Mouse (Mus musculus): ENCODE results near the gene Plekhf1. TPM values are rescaled to one million over a fixed set of nuclear protein-coding genes. Genes with fewer than 3 reads are reported as not detected.

The Plekhf1 gene
- total and polyA plus RNA-seq, 2 experiments from 2014 or later: 0.54 to 0.86 TPM

DNA sequence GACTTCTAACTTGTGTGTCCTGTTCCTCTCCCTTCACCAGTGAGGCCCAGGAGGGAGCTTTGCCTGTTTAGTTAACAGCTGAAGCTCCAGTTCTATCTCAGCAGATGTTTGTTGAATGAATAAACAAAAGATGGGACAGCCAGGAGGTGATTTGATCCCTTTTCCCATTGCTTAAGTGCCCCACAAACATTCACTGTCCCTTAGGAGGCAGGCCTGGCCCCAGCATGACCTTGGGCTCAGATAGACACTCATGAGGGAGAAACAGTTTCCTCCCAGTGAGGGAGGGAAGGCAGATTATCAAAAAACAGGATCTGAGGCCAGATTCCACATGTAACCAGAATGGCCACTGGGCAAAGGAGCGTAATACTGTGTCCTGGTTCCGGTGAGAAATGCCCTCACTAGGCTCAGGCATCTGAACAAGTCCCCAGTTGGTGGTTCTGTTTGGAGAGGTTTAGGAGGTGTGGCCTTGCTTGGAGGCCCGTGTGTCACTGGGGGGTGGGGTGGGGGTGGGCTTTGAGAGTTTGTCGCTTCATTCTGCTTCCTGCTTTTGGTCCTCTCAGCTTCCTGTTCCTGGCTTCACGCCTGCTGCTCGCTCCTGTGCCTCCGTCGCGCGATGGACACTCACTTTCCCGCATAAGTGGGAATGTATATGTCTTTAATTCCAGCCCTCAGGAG is 18.2 kb downstream of the Plekhf1 start:
- TF ChIP-seq CTCF (IDR thresholded peaks at IDR 0.05; ENCODE audit: low read depth): no peak
- Histone ChIP-seq H3K9me3 (ENCODE audit: low read length) (no peaks in the 10 kb centered on the region), H3K4me2 (ENCODE audit: low read depth) (no peak overlapping the region), H3K36me3 (ENCODE audit: insufficient read depth) (no peaks in the 10 kb centered on the region), H3K27me3 (ENCODE audit: insufficient read depth, low read length) (no peaks in the 10 kb centered on the region), H3K9ac (no peak overlapping the region), H3K4me1 (ENCODE audit: insufficient read depth) (no peaks in the 10 kb centered on the region), H3K4me3 (ENCODE audit: low read depth, low read length) (no peak overlapping the region), H3K27ac (ENCODE audit: low read depth, low read length) (no peak overlapping the region)
- DNase-seq (no peak), ATAC-seq (no peak)
- WGBS: 77% methylated on average over 11 of the region's 11 CpGs

DNA sequence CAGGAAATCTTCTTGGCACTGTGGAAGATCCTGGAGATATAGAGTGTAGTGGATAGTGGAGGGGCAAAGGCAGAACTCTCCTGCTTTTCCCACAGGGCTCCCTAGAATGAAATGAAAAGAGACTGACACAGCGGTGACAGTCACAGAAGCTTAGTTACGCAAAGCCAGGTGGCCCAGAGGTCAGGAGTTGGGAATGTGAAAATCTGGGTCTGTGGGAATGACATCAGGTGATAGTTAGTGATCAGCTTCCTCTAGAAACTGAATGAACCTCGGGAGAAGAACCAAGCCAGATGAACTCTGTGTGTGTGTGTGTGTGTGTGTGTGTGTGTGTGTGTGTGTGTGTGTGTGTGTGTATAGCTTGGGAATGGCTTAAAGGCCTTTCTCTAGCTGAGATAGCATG is 18.8 kb downstream of the Plekhf1 start:
- Histone ChIP-seq H3K27me3 (ENCODE audit: insufficient read depth, low read length) (no peaks in the 10 kb centered on the region), H3K4me1 (ENCODE audit: insufficient read depth) (no peaks in the 10 kb centered on the region), H3K27ac (ENCODE audit: low read depth, low read length) (no peak overlapping the region), H3K9ac (no peak overlapping the region), H3K4me3 (ENCODE audit: low read depth, low read length) (no peak overlapping the region), H3K4me2 (ENCODE audit: low read depth) (no peak overlapping the region), H3K36me3 (ENCODE audit: insufficient read depth) (no peaks in the 10 kb centered on the region), H3K9me3 (ENCODE audit: low read length) (no peaks in the 10 kb centered on the region)
- ATAC-seq (no peak), DNase-seq (no peak)
- TF ChIP-seq CTCF (IDR thresholded peaks at IDR 0.05; ENCODE audit: low read depth): no peak
- WGBS: 73% methylated on average over 3 of the region's 3 CpGs

DNA sequence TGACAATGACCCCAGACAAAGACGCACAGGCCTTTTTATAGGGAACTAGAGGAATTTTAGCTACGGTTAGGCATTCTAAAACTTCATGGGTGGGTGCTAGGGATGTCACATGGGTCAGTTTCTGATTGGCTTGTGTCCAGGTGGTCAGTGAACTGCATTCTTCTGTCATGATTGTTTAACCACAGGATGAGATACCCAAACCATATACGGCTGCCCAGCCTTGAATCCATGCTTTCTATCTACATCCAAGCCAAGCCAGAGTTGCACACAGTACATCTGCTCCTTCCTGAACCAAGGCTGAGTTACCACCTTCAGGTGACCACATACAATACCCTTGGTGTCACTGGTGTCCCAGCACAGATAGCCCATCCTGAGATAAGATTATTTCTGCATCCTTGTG is 21.3 kb downstream of the Plekhf1 start:
- Histone ChIP-seq H3K4me1 (ENCODE audit: insufficient read depth) (no peaks in the 10 kb centered on the region), H3K9ac (no peak overlapping the region), H3K4me2 (ENCODE audit: low read depth) (no peak overlapping the region), H3K4me3 (ENCODE audit: low read depth, low read length) (no peak overlapping the region), H3K9me3 (ENCODE audit: low read length) (no peaks in the 10 kb centered on the region), H3K27me3 (ENCODE audit: insufficient read depth, low read length) (no peaks in the 10 kb centered on the region), H3K27ac (ENCODE audit: low read depth, low read length) (no peak overlapping the region), H3K36me3 (ENCODE audit: insufficient read depth) (no peaks in the 10 kb centered on the region)
- TF ChIP-seq CTCF (IDR thresholded peaks at IDR 0.05; ENCODE audit: low read depth): no peak
- 85% methylated on average over 3 of the region's 3 CpGs for WGBS
- DNase-seq (no peak), ATAC-seq (no peak)

DNA sequence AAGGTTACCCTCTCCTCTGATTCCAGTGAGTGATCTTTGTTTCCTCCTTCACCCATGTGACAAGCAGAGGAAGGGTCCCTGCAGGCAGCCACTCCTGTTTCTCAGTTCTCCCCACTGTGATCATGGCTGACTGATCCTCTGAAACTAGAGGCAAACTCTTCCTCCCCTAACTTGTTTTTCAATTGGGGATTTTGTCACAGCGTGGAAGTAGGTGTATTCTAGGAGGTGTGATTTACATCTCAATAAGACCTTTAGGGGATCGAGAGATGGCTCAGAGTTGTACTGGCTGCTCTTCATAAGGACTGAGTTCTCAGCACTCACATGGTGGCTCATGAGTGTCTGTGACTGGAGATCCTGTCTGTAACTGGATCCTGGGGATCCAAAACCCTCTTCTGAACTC is 22.0 kb downstream of the Plekhf1 start:
- H3K4me1 ChIP-seq (ENCODE audit: insufficient read depth): no peaks in the 10 kb centered on the region
- no peak overlapping the region for H3K4me2 ChIP-seq (ENCODE audit: low read depth)
- no peaks in the 10 kb centered on the region for H3K36me3 ChIP-seq (ENCODE audit: insufficient read depth)
- H3K9me3 ChIP-seq (ENCODE audit: low read length): no peaks in the 10 kb centered on the region
- WGBS: 19% methylated on average over 2 of the region's 2 CpGs
- H3K27ac ChIP-seq (ENCODE audit: low read depth, low read length): no peak overlapping the region
- no peaks in the 10 kb centered on the region for H3K27me3 ChIP-seq (ENCODE audit: insufficient read depth, low read length)
- H3K4me3 ChIP-seq (ENCODE audit: low read depth, low read length): no peak overlapping the region
- ATAC-seq (no peak), DNase-seq (no peak)
- H3K9ac ChIP-seq: no peak overlapping the region
- TF ChIP-seq CTCF (IDR thresholded peaks at IDR 0.05; ENCODE audit: low read depth): no peak

DNA sequence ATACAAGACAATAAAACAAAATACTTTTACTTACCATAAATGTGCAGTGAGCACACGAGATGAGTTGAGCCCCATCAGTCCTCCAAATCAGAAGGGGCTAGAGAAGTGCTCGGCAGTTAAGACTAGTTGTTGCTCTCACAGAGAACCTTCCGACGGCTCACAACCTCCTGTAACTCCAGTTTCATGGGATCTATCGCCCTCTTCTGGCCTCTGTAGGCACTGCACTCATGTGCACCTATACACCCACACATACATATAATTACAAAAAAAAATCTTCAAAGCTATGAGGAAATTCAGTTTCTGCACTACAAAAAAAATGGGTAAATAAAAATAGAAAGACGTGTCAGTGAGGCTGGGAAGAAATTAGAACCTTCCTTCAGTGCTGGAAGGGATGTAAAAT is 23.5 kb downstream of the Plekhf1 start:
- WGBS: 87% methylated on average over 6 of the region's 6 CpGs

DNA sequence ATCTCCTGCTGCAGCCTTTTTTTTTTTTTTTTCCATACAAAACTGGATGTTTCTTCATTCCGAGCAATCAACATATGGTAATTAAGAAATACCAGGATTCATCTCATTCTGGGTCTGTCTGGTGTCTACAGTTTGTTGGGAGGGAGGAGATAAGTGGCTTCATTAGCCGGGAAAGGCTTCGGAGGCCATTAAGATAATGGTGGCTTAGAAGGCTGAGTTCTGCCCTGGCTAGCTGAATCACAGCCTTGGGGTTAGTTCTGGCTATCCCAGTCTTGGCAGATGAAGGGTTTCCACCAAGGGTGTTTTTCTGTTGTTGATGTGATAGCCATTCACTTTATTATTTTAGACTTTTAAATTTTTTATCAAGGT is 26.5 kb downstream of the Plekhf1 start:
- DNase-seq (no peak), ATAC-seq (no peak)
- peaks cover 3% of the 10 kb centered on the region; the same call in 1 of the 2 replicates for H3K4me1 ChIP-seq (ENCODE audit: insufficient read depth)
- no peaks in the 10 kb centered on the region for H3K9me3 ChIP-seq (ENCODE audit: low read length)
- WGBS: 19% methylated on average over 3 of the region's 3 CpGs
- H3K36me3 ChIP-seq (ENCODE audit: insufficient read depth): 0 out of 2 replicates have a peak, but pooled peaks cover 3% of the 10 kb centered on the region
- no peak overlapping the region for H3K9ac ChIP-seq
- peak overlapping the region; percentile 37; the same call in 1 of the 2 replicates for H3K4me3 ChIP-seq (ENCODE audit: low read depth, low read length)
- no peak for TF ChIP-seq CTCF (IDR thresholded peaks at IDR 0.05; ENCODE audit: low read depth)
- H3K27me3 ChIP-seq (ENCODE audit: insufficient read depth, low read length): no peaks in the 10 kb centered on the region
- H3K4me2 ChIP-seq (ENCODE audit: low read depth): peak overlapping the region; percentile 63
- H3K27ac ChIP-seq (ENCODE audit: low read depth, low read length): no peak overlapping the region

More for the DNA sequence above, 23.5 kb downstream of the Plekhf1 start:
- TF ChIP-seq CTCF (IDR thresholded peaks at IDR 0.05; ENCODE audit: low read depth): peak; percentile 24; the same call in 1 of the 2 replicates
- Histone ChIP-seq H3K27ac (ENCODE audit: low read depth, low read length) (no peak overlapping the region), H3K36me3 (ENCODE audit: insufficient read depth) (no peaks in the 10 kb centered on the region), H3K9ac (no peak overlapping the region), H3K4me1 (ENCODE audit: insufficient read depth) (peaks cover 3% of the 10 kb centered on the region; the same call in 1 of the 2 replicates), H3K27me3 (ENCODE audit: insufficient read depth, low read length) (no peaks in the 10 kb centered on the region), H3K4me2 (ENCODE audit: low read depth) (no peak overlapping the region), H3K9me3 (ENCODE audit: low read length) (no peaks in the 10 kb centered on the region), H3K4me3 (ENCODE audit: low read depth, low read length) (no peak overlapping the region)
- ATAC-seq (no peak), DNase-seq (no peak)

DNA sequence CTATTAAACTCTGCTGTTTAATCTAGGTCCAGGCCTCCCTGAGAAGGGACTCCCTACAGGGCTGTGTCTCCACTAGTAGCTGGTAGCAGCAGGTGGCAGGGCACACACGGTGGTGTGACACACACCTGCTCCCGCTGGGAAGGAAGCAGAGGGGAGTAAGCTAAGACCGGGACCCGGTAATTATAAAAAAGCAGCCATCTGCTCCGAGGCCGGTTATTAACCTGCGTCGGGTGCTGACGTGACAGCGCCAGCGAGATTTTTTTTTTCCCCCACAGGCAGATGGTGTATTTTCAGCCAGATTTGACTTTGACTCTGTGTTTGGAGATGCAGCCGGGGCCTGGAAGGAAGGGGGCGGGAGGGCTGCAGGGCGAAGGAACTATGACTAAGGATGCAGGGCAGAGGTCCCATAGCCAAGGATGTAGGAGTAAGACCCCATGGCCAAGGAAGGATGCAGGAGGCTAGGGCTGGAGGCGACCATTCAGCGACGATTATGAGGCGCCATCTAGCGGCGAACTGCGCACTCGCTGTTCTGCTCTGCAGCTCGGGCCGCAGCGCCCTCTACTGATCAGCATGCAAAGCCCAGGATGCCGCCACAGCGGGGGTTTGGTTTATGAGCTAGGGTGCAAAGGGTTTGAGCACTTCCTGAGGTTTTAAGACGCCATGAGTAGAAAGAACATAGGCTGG is 27.1 kb downstream of the Plekhf1 start:
- H3K27me3 ChIP-seq (ENCODE audit: insufficient read depth, low read length): no peaks in the 10 kb centered on the region
- 1% methylated on average over 28 of the region's 28 CpGs for WGBS
- peak overlapping the region; percentile 63 for H3K4me2 ChIP-seq (ENCODE audit: low read depth)

More for the DNA sequence above, 27.1 kb downstream of the Plekhf1 start:
- peak overlapping the region; percentile 55 for H3K9ac ChIP-seq
- peak; percentile 94 for DNase-seq
- ATAC-seq: peak; percentile 93
- H3K4me3 ChIP-seq (ENCODE audit: low read depth, low read length): peak overlapping the region; percentile 37
- peaks cover 3% of the 10 kb centered on the region; the same call in 1 of the 2 replicates for H3K4me1 ChIP-seq (ENCODE audit: insufficient read depth)
- 0 out of 2 replicates have a peak, but pooled peaks cover 3% of the 10 kb centered on the region for H3K36me3 ChIP-seq (ENCODE audit: insufficient read depth)
- peak overlapping the region; percentile 78 for H3K27ac ChIP-seq (ENCODE audit: low read depth, low read length)
- TF ChIP-seq CTCF (IDR thresholded peaks at IDR 0.05; ENCODE audit: low read depth): peak; percentile 100
- H3K9me3 ChIP-seq (ENCODE audit: low read length): no peaks in the 10 kb centered on the region

Data from forebrain, postnatal 0 days (tissue).